Comparison of ENCODE assay signal across 11 mouse cellular contexts in the genomic region with DNA sequence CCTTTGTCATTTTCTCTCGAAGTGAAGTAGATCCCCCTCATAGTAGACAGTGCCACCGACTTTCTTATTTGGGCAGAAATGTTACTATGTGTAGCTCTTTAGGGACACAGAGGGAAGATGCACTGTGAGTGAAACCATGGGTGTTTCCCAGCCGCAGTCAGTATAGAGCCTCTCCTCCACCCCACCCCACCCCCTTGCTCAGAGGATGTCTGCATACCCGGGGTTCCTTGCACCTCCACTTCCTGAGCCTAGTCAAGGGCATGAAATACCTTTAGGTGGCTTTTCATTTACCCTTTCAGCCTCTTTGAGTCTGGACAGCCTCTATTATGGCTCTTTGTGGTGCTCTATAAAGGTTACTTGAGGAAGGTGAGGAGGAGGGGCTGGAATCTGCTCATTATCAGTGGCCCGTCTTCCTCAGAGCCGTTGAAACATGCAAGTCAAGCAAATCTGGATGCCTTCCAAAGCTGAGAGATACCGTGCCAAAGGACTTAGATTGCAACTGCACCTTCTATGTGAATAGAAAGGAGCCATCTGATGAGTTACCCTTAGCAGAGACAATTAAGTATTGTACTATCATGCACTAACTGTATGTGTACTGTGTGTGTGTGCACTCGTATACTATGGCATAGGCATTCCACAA.
DNase-seq lines count a peak whose midpoint lies in the region; ATAC-seq and TF ChIP-seq lines count a peak whose summit lies in the region.
"Had no signal": no experiment of that assay in that cellular context is flagged by ENCODE, and none has a peak within 500 bp of the region (broad histone marks: within the 10 kb centered on the region; RNA-seq: fewer than 3 reads in every experiment).

No protein-coding gene starts in this region.

- ATAC-seq in forebrain, embryonic 14.5 days: no peak
- no peak for ATAC-seq in forebrain, embryonic 11.5 days (replicated peaks; ENCODE audit: low FRiP score)
- ATAC-seq in CD4-positive, CD25-positive, alpha-beta regulatory T cell, adult 4 months: no peak
- ATAC-seq: hindbrain, postnatal 0 days; midbrain, embryonic 13.5 days had no signal

- H3K4me3 ChIP-seq in forebrain, embryonic 14.5 days (ENCODE audit: low read depth, low read length): no peak overlapping the region
- H3K4me3 ChIP-seq in forebrain, embryonic 11.5 days (ENCODE audit: low read depth, low read length): no peak overlapping the region
- H3K4me3 ChIP-seq in MEL (ENCODE audit: control insufficient read depth in 1 of 2, insufficient read depth in 1 of 2, low read depth in 2 of 2, low read length in 2 of 2): peak overlapping the region; percentile 45 to 75
- H3K4me3 ChIP-seq: midbrain, embryonic 13.5 days had no signal

- H3K36me3 ChIP-seq in forebrain, embryonic 14.5 days (ENCODE audit: control insufficient read depth, insufficient read depth, low read length): no peaks in the 10 kb centered on the region
- H3K36me3 ChIP-seq in forebrain, embryonic 11.5 days (ENCODE audit: control insufficient read depth, insufficient read depth, low read length): no peaks in the 10 kb centered on the region
- H3K36me3 ChIP-seq in MEL (ENCODE audit: control insufficient read depth in 1 of 2, insufficient read depth in 2 of 2, low read length in 2 of 2): peaks cover 0 to 22% of the 10 kb centered on the region in 2 experiments; a peak in 2 of 4 replicates
- H3K36me3 ChIP-seq: midbrain, embryonic 13.5 days had no signal

- no peaks in the 10 kb centered on the region for H3K9me3 ChIP-seq in forebrain, embryonic 14.5 days (replicated peaks; ENCODE audit: control insufficient read depth, low read length)
- H3K9me3 ChIP-seq in forebrain, embryonic 11.5 days (ENCODE audit: control insufficient read depth, low read length): no peaks in the 10 kb centered on the region
- H3K9me3 ChIP-seq in MEL (replicated peaks; ENCODE audit: insufficient read depth, low read length): no peaks in the 10 kb centered on the region
- H3K9me3 ChIP-seq: midbrain, embryonic 13.5 days had no signal

- no peaks in the 10 kb centered on the region for H3K79me2 ChIP-seq in MEL (ENCODE audit: control insufficient read depth, insufficient read depth, low read length, poor library complexity)

- TF ChIP-seq POLR2A in MEL (IDR thresholded peaks at IDR 0.05; ENCODE audit: control insufficient read depth in 1 of 2, insufficient read depth in 1 of 2, low read depth in 1 of 2, low read length in 2 of 2, poor library complexity in 1 of 2): no peak

- intact Hi-C loops in left cerebral cortex, postnatal 4 days (cut with DNase I): no loop called here

- DNase-seq in forebrain, embryonic 14.5 days (ENCODE audit: low spot score): peak; percentile 33
- DNase-seq in forebrain, embryonic 11.5 days (ENCODE audit: low spot score): no peak
- DNase-seq in left cerebral cortex, postnatal 4 days: peak; percentile 8
- DNase-seq in left cerebral cortex, adult 11 months (ENCODE audit: low spot score): no peak
- DNase-seq in MEL (ENCODE audit: low read depth, low spot score): peak; percentile 95
- peak; percentile 5 for DNase-seq in adrenal gland, postnatal 25 days
- DNase-seq: thymus, postnatal 25 days had no signal

- H3K27me3 ChIP-seq in forebrain, embryonic 14.5 days (replicated peaks; ENCODE audit: control insufficient read depth, insufficient read depth, low read length): no peaks in the 10 kb centered on the region
- no peaks in the 10 kb centered on the region for H3K27me3 ChIP-seq in forebrain, embryonic 11.5 days (ENCODE audit: control insufficient read depth, insufficient read depth, low read length)
- no peaks in the 10 kb centered on the region for H3K27me3 ChIP-seq in MEL (ENCODE audit: control insufficient read depth in 1 of 2, insufficient read depth in 2 of 2, low read length in 2 of 2)
- H3K27me3 ChIP-seq: midbrain, embryonic 13.5 days had no signal

- peak; percentile 86 to 94 for TF ChIP-seq EP300 in MEL (IDR thresholded peaks at IDR 0.05; ENCODE audit: low read depth in 1 of 2, low read length in 2 of 2)

- no peak for TF ChIP-seq RAD21 in MEL (IDR thresholded peaks at IDR 0.05; ENCODE audit: low read depth, low read length)

- no peaks in the 10 kb centered on the region for H3K4me1 ChIP-seq in forebrain, embryonic 14.5 days (ENCODE audit: control insufficient read depth, insufficient read depth, low read length)
- no peaks in the 10 kb centered on the region for H3K4me1 ChIP-seq in forebrain, embryonic 11.5 days (replicated peaks; ENCODE audit: control insufficient read depth, insufficient read depth, low read length)
- H3K4me1 ChIP-seq in MEL (ENCODE audit: control insufficient read depth in 1 of 2, insufficient read depth in 2 of 2, low read length in 2 of 2): peaks cover 21 to 23% of the 10 kb centered on the region in 2 experiments
- H3K4me1 ChIP-seq: midbrain, embryonic 13.5 days had no signal

- WGBS in forebrain, embryonic 14.5 days: 56% methylated on average over 8 of the region's 8 CpGs
- 78% methylated on average over 8 of the region's 8 CpGs for WGBS in forebrain, embryonic 11.5 days

- H3K9ac ChIP-seq in forebrain, embryonic 14.5 days (ENCODE audit: low read length): no peak overlapping the region
- no peak overlapping the region for H3K9ac ChIP-seq in forebrain, embryonic 11.5 days (ENCODE audit: low read length)
- H3K9ac ChIP-seq in MEL (ENCODE audit: control insufficient read depth, low read depth, low read length, poor library complexity, severe bottlenecking): peak overlapping the region; percentile 54
- H3K9ac ChIP-seq: liver, embryonic 14.5 days; midbrain, embryonic 13.5 days had no signal

- no peak overlapping the region for H3K4me2 ChIP-seq in forebrain, embryonic 14.5 days (ENCODE audit: low read length)
- H3K4me2 ChIP-seq in forebrain, embryonic 11.5 days (ENCODE audit: low read depth, low read length, severe bottlenecking): no peak overlapping the region
- H3K4me2 ChIP-seq: midbrain, embryonic 13.5 days had no signal

- no peak overlapping the region for H3K27ac ChIP-seq in forebrain, embryonic 14.5 days (ENCODE audit: low read depth, low read length)
- H3K27ac ChIP-seq in forebrain, embryonic 11.5 days (ENCODE audit: low read depth, low read length): no peak overlapping the region
- H3K27ac ChIP-seq in MEL (ENCODE audit: control insufficient read depth, low read depth, low read length): peak overlapping the region; percentile 90
- H3K27ac ChIP-seq: hindbrain, postnatal 0 days; liver, embryonic 14.5 days; midbrain, embryonic 13.5 days had no signal

- no peak for TF ChIP-seq CTCF in MEL (IDR thresholded peaks at IDR 0.05 in 2 of 3, conservative IDR thresholded peaks at IDR 0.05 in 1 of 3; ENCODE audit: control insufficient read depth in 1 of 3, insufficient read depth in 1 of 3, low read depth in 2 of 3, low read length in 3 of 3, poor library complexity in 1 of 3, severe bottlenecking in 1 of 3)

TF ChIP-seq in MEL, 35 proteins besides CTCF, POLR2A, EP300 and RAD21 (continues in another document):
- TF ChIP-seq ZKSCAN1 (IDR thresholded peaks at IDR 0.05; ENCODE audit: low read depth, low read length): no peak
- no peak for TF ChIP-seq MYC (IDR thresholded peaks at IDR 0.05; ENCODE audit: low read depth, low read length)
- TF ChIP-seq HCFC1 (IDR thresholded peaks at IDR 0.05; ENCODE audit: low read depth, low read length): no peak; the same call in 1 of the 2 replicates
- peak; percentile 92 for TF ChIP-seq RCOR1 (IDR thresholded peaks at IDR 0.05; ENCODE audit: low read depth, low read length)
- no peak for TF ChIP-seq POLR2AphosphoS5 (IDR thresholded peaks at IDR 0.05; ENCODE audit: borderline replicate concordance, low read depth, low read length)
- TF ChIP-seq NELFE (IDR thresholded peaks at IDR 0.05; ENCODE audit: low read depth, low read length): no peak
- no peak for TF ChIP-seq MXI1 (IDR thresholded peaks at IDR 0.05; ENCODE audit: low read depth, low read length)
- TF ChIP-seq USF1 (IDR thresholded peaks at IDR 0.05; ENCODE audit: low read depth, low read length): no peak
- TF ChIP-seq MYB (IDR thresholded peaks at IDR 0.05; ENCODE audit: low read depth, low read length): peak; percentile 89
- TF ChIP-seq GATA1 (IDR thresholded peaks at IDR 0.05; ENCODE audit: low read depth, low read length): peak; percentile 88
- peak; percentile 81 for TF ChIP-seq ETS1 (IDR thresholded peaks at IDR 0.05; ENCODE audit: low read depth, low read length)
- no peak for TF ChIP-seq ZNF384 (IDR thresholded peaks at IDR 0.05; ENCODE audit: low read depth, low read length)
- no peak for TF ChIP-seq CHD2 (IDR thresholded peaks at IDR 0.05; ENCODE audit: low read length)
- no peak for TF ChIP-seq GABPA (IDR thresholded peaks at IDR 0.05; ENCODE audit: low read depth, low read length)
- no peak; the same call in none of the 2 replicates for TF ChIP-seq SIN3A (IDR thresholded peaks at IDR 0.05; ENCODE audit: low read length)
- no peak for TF ChIP-seq UBTF (IDR thresholded peaks at IDR 0.05; ENCODE audit: borderline replicate concordance, insufficient read depth, low read depth, low read length)
- 0 out of 2 replicates have a peak, but pooled peaks have one; percentile 18 for TF ChIP-seq TBP (IDR thresholded peaks at IDR 0.05; ENCODE audit: low read depth, low read length)
- no peak for TF ChIP-seq MAX (IDR thresholded peaks at IDR 0.05; ENCODE audit: low read length)
- no peak for TF ChIP-seq ZC3H11A (IDR thresholded peaks at IDR 0.05; ENCODE audit: low read depth, low read length)
- no peak for TF ChIP-seq SMC3 (IDR thresholded peaks at IDR 0.05; ENCODE audit: low read depth, low read length)
- TF ChIP-seq CHD1 (IDR thresholded peaks at IDR 0.05; ENCODE audit: low read depth, low read length): no peak
- TF ChIP-seq TCF12 (IDR thresholded peaks at IDR 0.05; ENCODE audit: low read depth, low read length): peak; percentile 78
- no peak for TF ChIP-seq NRF1 (IDR thresholded peaks at IDR 0.05; ENCODE audit: insufficient read depth, low read depth, low read length, poor library complexity, severe bottlenecking)
- TF ChIP-seq MAZ (IDR thresholded peaks at IDR 0.05; ENCODE audit: low read depth, low read length): no peak; the same call in 1 of the 2 replicates
- no peak for TF ChIP-seq E2F4 (IDR thresholded peaks at IDR 0.05; ENCODE audit: borderline replicate concordance, low read depth, low read length)
- TF ChIP-seq MEF2A (IDR thresholded peaks at IDR 0.05; ENCODE audit: extremely low read depth, insufficient replicate concordance, low read depth, low read length, poor library complexity, severe bottlenecking): no peak
- no peak for TF ChIP-seq POLR2AphosphoS2 (IDR thresholded peaks at IDR 0.05; ENCODE audit: low read length)
- TF ChIP-seq USF2 (IDR thresholded peaks at IDR 0.05; ENCODE audit: borderline replicate concordance in 1 of 2, insufficient read depth in 1 of 2, low read depth in 1 of 2, low read length in 2 of 2): no peak
- TF ChIP-seq ELF1 (IDR thresholded peaks at IDR 0.05; ENCODE audit: low read depth, low read length): no peak
- no peak for TF ChIP-seq JUND (IDR thresholded peaks at IDR 0.05; ENCODE audit: low read depth, low read length)
- no peak for TF ChIP-seq KAT2A (conservative IDR thresholded peaks at IDR 0.05; ENCODE audit: low read depth, low read length)

Comparison
In these comparisons a context has a peak if more than half of its experiments do, and no peak if none do; other contexts are left out.
1. DNase-seq: peak in forebrain, embryonic 14.5 days (single experiment), left cerebral cortex, postnatal 4 days (single experiment), MEL (single experiment) and adrenal gland, postnatal 25 days (single experiment); none in forebrain, embryonic 11.5 days (single experiment) and left cerebral cortex, adult 11 months (single experiment).
2. H3K4me3 ChIP-seq: peak in MEL (2 of 2); none in forebrain, embryonic 14.5 days (single experiment) and forebrain, embryonic 11.5 days (single experiment).